Mouse (Mus musculus): ENCODE results near the gene Plcg2. TPM values are rescaled to one million over a fixed set of nuclear protein-coding genes. Genes with fewer than 3 reads are reported as not detected.

The Plcg2 gene
- 7.3 and 7.8 TPM in 2 replicates for polyA plus RNA-seq (2015; fragmentation: Nextera tagmentation; extraction: Ambion mirVana)

DNA sequence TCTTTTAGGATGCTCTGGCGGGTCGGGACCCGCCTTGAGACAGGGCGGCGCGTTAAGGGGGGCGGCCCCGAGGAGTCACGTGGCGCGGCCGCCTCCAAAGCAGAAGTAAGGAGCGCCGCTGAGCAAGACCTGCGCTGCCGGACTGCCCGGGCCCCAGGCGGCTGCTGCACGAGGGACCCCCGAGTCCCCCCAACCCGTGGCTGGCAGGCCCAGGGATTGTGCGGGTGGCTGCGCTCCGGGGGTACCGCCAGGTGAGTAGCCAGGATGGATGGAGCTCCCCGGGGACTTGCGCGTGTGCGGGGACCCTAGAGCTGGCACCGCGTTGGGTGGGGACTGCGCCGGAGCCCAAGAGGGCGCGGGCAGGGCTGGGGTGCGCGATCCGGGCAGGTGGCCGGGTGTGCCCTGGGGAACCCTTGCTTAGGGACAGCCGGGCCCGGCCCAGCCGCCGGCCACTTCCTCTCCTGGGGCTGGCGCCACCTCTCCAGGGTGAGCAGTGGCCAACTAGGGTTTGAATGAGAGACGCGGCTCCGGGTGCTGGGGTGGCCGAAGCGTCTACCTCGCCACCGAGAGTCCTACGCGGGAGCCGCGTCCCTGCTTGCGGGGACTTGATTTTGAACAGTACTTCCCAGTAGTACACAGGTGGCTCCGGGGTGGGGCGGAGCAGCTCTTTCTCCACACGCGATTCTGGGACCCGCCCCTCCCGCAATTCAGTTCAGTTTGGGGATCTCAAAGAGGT lies at the start of gene Plcg2:
Gene Plcg2, plus strand, starts transcription at position 113 of the 736 bp plus-strand sequence.
- peaks cover 17% of the 10 kb centered on the region for H3K4me1 ChIP-seq (replicated peaks)
- peak within 1 kb of the TSS; percentile 87 for H3K4me2 ChIP-seq
- H3K4me3 ChIP-seq (replicated peaks): peak within 1 kb of the TSS; percentile 66
- WGBS (ENCODE audit: insufficient replicate concordance): under 1% methylated on average over 62 of the region's 62 CpGs
- ATAC-seq (ENCODE audit: low read depth) (peak; percentile 75), DNase-seq (peak; percentile 24)
- H3K27ac ChIP-seq: no peak within 1 kb of the TSS
- no peaks in the 10 kb centered on the region for H3K9me3 ChIP-seq (replicated peaks)
- peaks cover 31% of the 10 kb centered on the region for H3K27me3 ChIP-seq
- H3K36me3 ChIP-seq: no peaks in the 10 kb centered on the region
- H3K9ac ChIP-seq: peak within 1 kb of the TSS; percentile 67

- Histone ChIP-seq H3K36me3 (peaks cover 99% of the 10 kb centered on the region), H3K9me3 (replicated peaks) (no peaks in the 10 kb centered on the region), H3K4me3 (replicated peaks) (no peak overlapping the region), H3K4me2 (no peak overlapping the region), H3K27ac (no peak overlapping the region), H3K4me1 (replicated peaks) (no peaks in the 10 kb centered on the region), H3K9ac (no peak overlapping the region), H3K27me3 (no peaks in the 10 kb centered on the region)
- 83% methylated on average over 9 of the region's 9 CpGs for WGBS (ENCODE audit: insufficient replicate concordance)
- no peak for DNase-seq
- ATAC-seq (ENCODE audit: low read depth): no peak
Observed at GRCm38 (mm10) chr8:117451072-117451471, 47.0 kb upstream of the Plcg2 start.

- H3K4me2 ChIP-seq: no peak overlapping the region
- H3K4me3 ChIP-seq (replicated peaks): no peak overlapping the region
- H3K36me3 ChIP-seq: peaks cover 92% of the 10 kb centered on the region
- no peak overlapping the region for H3K9ac ChIP-seq
- DNase-seq (no peak), ATAC-seq (ENCODE audit: low read depth) (no peak)
- H3K4me1 ChIP-seq (replicated peaks): no peaks in the 10 kb centered on the region
- WGBS (ENCODE audit: insufficient replicate concordance): 80% methylated on average over 6 of the region's 6 CpGs
- H3K27me3 ChIP-seq: no peaks in the 10 kb centered on the region
- no peaks in the 10 kb centered on the region for H3K9me3 ChIP-seq (replicated peaks)
- H3K27ac ChIP-seq: no peak overlapping the region
Observed at GRCm38 (mm10) chr8:117453974-117454373, 44.1 kb upstream of the Plcg2 start.

DNA sequence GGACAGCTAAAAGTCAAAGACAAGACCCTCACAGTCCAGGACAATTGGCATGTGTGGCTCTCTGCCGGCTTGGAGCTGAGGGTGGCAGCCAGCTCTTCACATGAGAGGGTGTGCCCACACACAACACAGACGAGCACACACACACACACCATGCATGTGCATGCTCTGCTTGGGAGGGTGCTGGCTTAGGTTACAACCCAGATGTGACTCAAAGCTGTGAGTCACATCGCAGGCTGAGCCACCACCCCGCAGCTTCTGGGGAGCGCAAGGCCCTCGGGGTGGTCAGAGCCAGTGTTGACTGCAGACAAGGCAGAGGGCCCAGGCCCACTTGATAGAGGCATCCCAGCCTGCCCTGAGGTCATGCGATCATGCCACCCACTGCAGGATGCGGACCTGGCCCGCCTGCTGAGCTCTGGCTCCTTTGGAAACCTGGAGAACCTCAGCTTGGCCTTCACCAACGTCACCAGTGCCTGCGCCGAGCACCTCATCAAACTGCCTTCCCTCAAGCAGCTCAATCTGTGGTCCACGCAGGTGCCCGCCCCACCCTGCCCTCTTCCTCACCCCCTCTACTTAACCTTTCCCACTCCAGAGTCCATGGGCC lies 43.5 kb upstream of the Plcg2 start:
- H3K9ac ChIP-seq: no peak overlapping the region
- no peaks in the 10 kb centered on the region for H3K27me3 ChIP-seq
- peaks cover 86% of the 10 kb centered on the region for H3K36me3 ChIP-seq
- H3K4me2 ChIP-seq: no peak overlapping the region
- H3K27ac ChIP-seq: no peak overlapping the region
- ATAC-seq (ENCODE audit: low read depth) (no peak), DNase-seq (no peak)
- H3K4me3 ChIP-seq (replicated peaks): no peak overlapping the region
- WGBS (ENCODE audit: insufficient replicate concordance): 87% methylated on average over 14 of the region's 14 CpGs
- H3K4me1 ChIP-seq (replicated peaks): no peaks in the 10 kb centered on the region
- H3K9me3 ChIP-seq (replicated peaks): no peaks in the 10 kb centered on the region

GRCm38 (mm10) chr8:117455701-117456100 lies 42.4 kb upstream of the Plcg2 start:
- H3K4me1 ChIP-seq (replicated peaks): no peaks in the 10 kb centered on the region

GRCm38 (mm10) chr8:117458440-117458839 lies 39.7 kb upstream of the Plcg2 start:
- H3K4me2 ChIP-seq: no peak overlapping the region
- DNase-seq: no peak
- H3K4me3 ChIP-seq (replicated peaks): no peak overlapping the region
- H3K9me3 ChIP-seq (replicated peaks): no peaks in the 10 kb centered on the region
- no peak; the same call in 1 of the 2 replicates for ATAC-seq (ENCODE audit: low read depth)
- H3K4me1 ChIP-seq (replicated peaks): no peaks in the 10 kb centered on the region
- no peak overlapping the region for H3K9ac ChIP-seq
- 60% methylated on average over 5 of the region's 5 CpGs for WGBS (ENCODE audit: insufficient replicate concordance)
- H3K27me3 ChIP-seq: no peaks in the 10 kb centered on the region
- H3K36me3 ChIP-seq: peaks cover 48% of the 10 kb centered on the region
- no peak overlapping the region for H3K27ac ChIP-seq

More at GRCm38 (mm10) chr8:117455701-117456100, 42.4 kb upstream of the Plcg2 start:
- Histone ChIP-seq H3K9ac (no peak overlapping the region), H3K4me2 (no peak overlapping the region), H3K36me3 (peaks cover 75% of the 10 kb centered on the region), H3K9me3 (replicated peaks) (no peaks in the 10 kb centered on the region), H3K27ac (no peak overlapping the region), H3K27me3 (no peaks in the 10 kb centered on the region), H3K4me3 (replicated peaks) (no peak overlapping the region)
- DNase-seq (no peak), ATAC-seq (ENCODE audit: low read depth) (no peak)
- WGBS (ENCODE audit: insufficient replicate concordance): 82% methylated on average over 6 of the region's 6 CpGs

- Histone ChIP-seq H3K9me3 (replicated peaks) (no peaks in the 10 kb centered on the region), H3K36me3 (peaks cover 4% of the 10 kb centered on the region), H3K4me2 (no peak overlapping the region), H3K27ac (no peak overlapping the region), H3K4me1 (replicated peaks) (no peaks in the 10 kb centered on the region), H3K27me3 (no peaks in the 10 kb centered on the region), H3K4me3 (replicated peaks) (no peak overlapping the region), H3K9ac (no peak overlapping the region)
- 77% methylated on average over 11 of the region's 11 CpGs for WGBS (ENCODE audit: insufficient replicate concordance)
- ATAC-seq (ENCODE audit: low read depth): no peak
- no peak for DNase-seq
Observed at GRCm38 (mm10) chr8:117462701-117463284, 35.3 kb upstream of the Plcg2 start.

DNA sequence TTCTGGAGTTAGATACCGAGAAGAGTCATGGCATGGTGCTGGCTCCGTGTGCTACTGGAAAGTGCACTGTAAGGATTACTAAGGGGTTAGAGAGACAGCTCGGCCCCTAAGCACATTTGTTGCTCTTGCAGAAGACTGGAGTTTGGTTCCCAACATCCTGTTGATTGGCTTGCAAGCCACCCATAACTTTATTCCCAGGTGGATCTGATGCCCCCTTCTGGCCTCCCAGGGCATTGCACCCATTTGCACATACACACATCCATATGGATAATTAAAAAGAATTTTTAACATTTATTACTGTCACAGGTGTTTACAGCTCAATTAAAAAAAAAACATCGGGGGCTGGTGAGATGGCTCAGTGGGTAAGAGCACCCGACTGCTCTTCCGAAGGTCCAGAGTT lies 33.6 kb upstream of the Plcg2 start:
- no peaks in the 10 kb centered on the region for H3K9me3 ChIP-seq (replicated peaks)
- no peak overlapping the region for H3K27ac ChIP-seq
- DNase-seq: no peak
- H3K4me1 ChIP-seq (replicated peaks): peaks cover under 1% of the 10 kb centered on the region
- no peaks in the 10 kb centered on the region for H3K36me3 ChIP-seq
- no peaks in the 10 kb centered on the region for H3K27me3 ChIP-seq
- H3K4me3 ChIP-seq (replicated peaks): no peak overlapping the region
- H3K9ac ChIP-seq: no peak overlapping the region
- WGBS (ENCODE audit: insufficient replicate concordance): 87% methylated on average over 6 of the region's 6 CpGs
- no peak for ATAC-seq (ENCODE audit: low read depth)
- no peak overlapping the region for H3K4me2 ChIP-seq

- Histone ChIP-seq H3K4me2 (no peak overlapping the region), H3K27ac (no peak overlapping the region), H3K36me3 (no peaks in the 10 kb centered on the region), H3K9ac (no peak overlapping the region), H3K4me1 (replicated peaks) (peaks cover 8% of the 10 kb centered on the region), H3K4me3 (replicated peaks) (no peak overlapping the region), H3K9me3 (replicated peaks) (no peaks in the 10 kb centered on the region), H3K27me3 (peaks cover 7% of the 10 kb centered on the region; the same call in 1 of the 2 replicates)
- WGBS (ENCODE audit: insufficient replicate concordance): 29% methylated on average over 5 of the region's 5 CpGs
- peak; percentile 42 for DNase-seq
- peak; percentile 68 for ATAC-seq (ENCODE audit: low read depth)
Observed at GRCm38 (mm10) chr8:117465250-117465649, 32.8 kb upstream of the Plcg2 start.

GRCm38 (mm10) chr8:117467466-117467865 lies 30.6 kb upstream of the Plcg2 start:
- DNase-seq: no peak
- Histone ChIP-seq H3K9me3 (replicated peaks) (no peaks in the 10 kb centered on the region), H3K4me1 (replicated peaks) (peaks cover 22% of the 10 kb centered on the region), H3K4me3 (replicated peaks) (no peak overlapping the region), H3K36me3 (no peaks in the 10 kb centered on the region), H3K27ac (no peak overlapping the region), H3K27me3 (peaks cover 7% of the 10 kb centered on the region; the same call in 1 of the 2 replicates), H3K9ac (no peak overlapping the region), H3K4me2 (no peak overlapping the region)
- WGBS (ENCODE audit: insufficient replicate concordance): 66% methylated on average over 10 of the region's 10 CpGs
- ATAC-seq (ENCODE audit: low read depth): no peak

DNA sequence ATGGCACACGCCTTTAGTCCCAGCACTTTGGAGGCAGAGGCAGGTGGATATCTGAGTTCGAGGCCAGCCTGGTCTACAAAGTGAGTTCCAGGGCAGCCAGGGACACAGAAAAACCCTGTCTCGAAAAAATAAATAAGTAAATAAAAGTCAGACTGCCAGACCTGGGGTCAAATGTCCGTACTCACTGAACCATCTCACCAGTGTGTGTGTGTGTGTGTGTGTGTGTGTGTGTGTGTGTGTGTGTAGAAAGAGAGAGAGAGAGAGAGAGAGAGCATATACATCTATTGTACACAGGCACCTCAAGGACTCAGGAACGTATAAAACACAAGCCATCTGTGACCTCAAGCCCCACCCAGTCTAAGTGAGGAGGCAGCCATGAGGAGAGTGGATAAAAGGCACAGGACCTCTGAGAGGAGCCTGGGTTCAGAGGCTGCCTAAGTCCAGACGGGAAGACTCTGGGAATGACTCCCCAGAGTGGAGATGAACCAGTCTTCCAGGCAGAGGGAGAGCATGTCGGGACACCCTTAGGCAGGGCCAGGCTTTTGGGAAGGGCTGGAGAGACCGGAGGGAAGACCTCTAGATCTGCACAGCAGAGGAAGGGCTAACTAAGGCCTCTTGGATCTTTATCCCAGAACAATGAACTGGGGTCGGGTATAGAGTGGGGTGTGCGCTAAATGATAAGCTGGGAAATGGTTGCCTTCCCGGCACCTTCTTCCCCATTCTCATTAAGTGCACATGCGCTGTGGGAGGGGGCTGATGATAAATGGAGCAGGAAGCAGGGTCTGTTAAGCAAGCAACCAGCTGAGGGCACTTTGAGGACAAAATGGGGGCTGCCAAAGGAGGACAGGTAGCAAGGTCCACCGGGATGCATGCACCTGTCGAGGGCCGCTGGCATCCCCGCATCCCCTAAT lies 28.4 kb upstream of the Plcg2 start:
- Histone ChIP-seq H3K27ac (no peak overlapping the region), H3K4me1 (replicated peaks) (peaks cover 24% of the 10 kb centered on the region), H3K4me2 (peak overlapping the region; percentile 41), H3K4me3 (replicated peaks) (no peak overlapping the region), H3K36me3 (no peaks in the 10 kb centered on the region), H3K9me3 (replicated peaks) (no peaks in the 10 kb centered on the region), H3K27me3 (peaks cover 7% of the 10 kb centered on the region; the same call in 1 of the 2 replicates), H3K9ac (peak overlapping the region; percentile 9; the same call in 1 of the 2 replicates)
- DNase-seq (no peak), ATAC-seq (ENCODE audit: low read depth) (no peak)
- WGBS (ENCODE audit: insufficient replicate concordance): 25% methylated on average over 16 of the region's 16 CpGs
